Mouse (Mus musculus): ENCODE results near the gene Pdia6. TPM values are rescaled to one million over a fixed set of nuclear protein-coding genes. Genes with fewer than 3 reads are reported as not detected.

Pdia6 gene
- 67.1 and 72.7 TPM in 2 replicates for polyA plus RNA-seq (2012; rRNA removed)

DNA sequence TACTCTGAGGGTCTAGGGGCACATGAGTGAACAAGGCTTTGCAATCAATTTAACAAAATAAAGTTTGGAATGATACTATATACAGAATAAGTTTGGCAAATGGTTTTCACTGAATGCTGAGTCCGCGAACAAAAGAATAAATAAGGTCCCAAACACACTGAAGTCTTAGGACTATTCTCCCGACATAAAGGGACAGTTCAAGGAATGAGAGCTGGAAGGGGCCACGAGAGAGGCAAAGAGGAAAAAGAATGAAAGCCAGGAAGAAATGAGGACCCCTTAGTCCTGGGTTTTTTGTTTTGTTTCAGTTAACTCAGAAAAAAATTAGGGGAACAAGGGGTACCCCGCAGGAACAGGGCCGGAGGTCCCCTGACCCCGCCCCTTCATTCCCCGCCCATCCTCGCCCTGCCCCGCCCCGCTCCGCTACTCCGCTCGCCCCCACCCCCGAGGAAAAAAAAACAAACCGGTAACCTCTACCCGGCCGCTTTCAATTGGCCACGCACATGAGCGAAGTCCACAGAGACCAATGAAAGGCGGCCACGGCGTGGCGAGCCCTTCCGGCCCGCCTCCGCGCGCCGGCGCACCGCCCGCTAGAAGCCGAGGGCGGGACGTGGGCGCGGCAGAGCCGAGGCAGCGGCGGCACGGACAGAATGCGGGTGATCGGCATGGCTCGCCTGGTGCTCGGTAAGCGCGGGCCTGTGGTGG, at the start of gene Pdia6:
Gene Pdia6, plus strand, starts transcription at position 575 of the 702 bp plus-strand sequence.
- Histone ChIP-seq H3K27ac (ENCODE audit: insufficient read depth, low read length) (no peak within 1 kb of the TSS), H3K4me1 (ENCODE audit: control insufficient read depth, insufficient read depth, low read length) (peaks cover 9% of the 10 kb centered on the region), H3K27me3 (ENCODE audit: control insufficient read depth, insufficient read depth, low read length) (no peaks in the 10 kb centered on the region), H3K4me3 (replicated peaks; ENCODE audit: insufficient read depth, low read depth, low read length) (peak within 1 kb of the TSS; percentile 68)
- peak; percentile 94 for DNase-seq
- under 1% methylated on average over 48 of the region's 48 CpGs for WGBS
- TF ChIP-seq CTCF (IDR thresholded peaks at IDR 0.05; ENCODE audit: borderline replicate concordance, insufficient read depth, low read depth, low read length) (no peak), POLR2A (IDR thresholded peaks at IDR 0.05; ENCODE audit: borderline replicate concordance, insufficient read depth, low read length) (peak; percentile 72)

DNA sequence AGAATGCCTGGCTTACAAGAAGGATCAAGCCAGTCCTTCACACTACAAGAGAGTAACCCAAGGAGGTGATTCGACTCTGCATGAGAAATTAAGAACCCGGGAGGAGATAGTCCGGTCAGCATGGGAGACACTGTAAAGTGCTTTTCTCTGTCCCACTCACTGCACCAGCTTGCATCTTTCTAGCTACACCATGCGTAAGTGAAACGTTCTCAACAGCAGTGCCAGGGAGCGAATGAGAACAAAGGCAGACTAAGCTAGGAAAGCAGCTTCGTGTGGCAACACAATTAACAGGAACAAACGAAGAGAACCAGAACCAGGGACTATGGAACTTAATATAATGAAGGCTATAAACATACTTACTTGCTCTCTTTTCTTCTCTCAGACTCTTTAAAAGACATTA, 48.0 kb upstream of the Pdia6 start:
- no peak overlapping the region for H3K4me3 ChIP-seq (replicated peaks; ENCODE audit: insufficient read depth, low read depth, low read length)
- DNase-seq, result no peak
- 57% methylated on average over 8 of the region's 8 CpGs for WGBS
- H3K4me1 ChIP-seq (ENCODE audit: control insufficient read depth, insufficient read depth, low read length), result no peaks in the 10 kb centered on the region
- no peak overlapping the region for H3K27ac ChIP-seq (ENCODE audit: insufficient read depth, low read length)
- TF ChIP-seq CTCF (IDR thresholded peaks at IDR 0.05; ENCODE audit: borderline replicate concordance, insufficient read depth, low read depth, low read length) (no peak), POLR2A (IDR thresholded peaks at IDR 0.05; ENCODE audit: borderline replicate concordance, insufficient read depth, low read length) (no peak)
- no peaks in the 10 kb centered on the region; the same call in 1 of the 2 replicates for H3K27me3 ChIP-seq (ENCODE audit: control insufficient read depth, insufficient read depth, low read length)

DNA sequence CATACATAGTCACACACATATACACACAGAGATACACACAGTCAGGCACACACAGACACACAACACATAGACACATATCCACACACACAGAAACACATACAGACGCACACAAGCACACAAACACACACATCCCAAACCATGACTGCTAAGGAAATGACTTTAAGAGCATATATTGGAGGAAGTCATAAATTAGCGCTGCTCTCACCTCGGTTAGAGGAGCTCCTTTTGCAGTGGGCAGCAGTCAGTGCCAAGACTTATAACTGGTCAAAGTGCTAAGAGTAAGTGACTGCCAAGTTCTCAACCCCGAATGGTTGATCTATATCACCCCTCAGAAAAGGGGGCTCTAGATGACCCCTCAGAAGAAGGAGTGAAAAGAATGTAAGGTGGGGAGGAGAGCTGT, 47.2 kb upstream of the Pdia6 start:
- Histone ChIP-seq H3K27ac (ENCODE audit: insufficient read depth, low read length) (no peak overlapping the region), H3K4me1 (ENCODE audit: control insufficient read depth, insufficient read depth, low read length) (peaks cover 3% of the 10 kb centered on the region), H3K27me3 (ENCODE audit: control insufficient read depth, insufficient read depth, low read length) (no peaks in the 10 kb centered on the region; the same call in 1 of the 2 replicates), H3K4me3 (replicated peaks; ENCODE audit: insufficient read depth, low read depth, low read length) (no peak overlapping the region)
- DNase-seq, result no peak
- WGBS, result 76% methylated on average over 4 of the region's 4 CpGs
- no peak for TF ChIP-seq POLR2A (IDR thresholded peaks at IDR 0.05; ENCODE audit: borderline replicate concordance, insufficient read depth, low read length)
- no peak for TF ChIP-seq CTCF (IDR thresholded peaks at IDR 0.05; ENCODE audit: borderline replicate concordance, insufficient read depth, low read depth, low read length)

DNA sequence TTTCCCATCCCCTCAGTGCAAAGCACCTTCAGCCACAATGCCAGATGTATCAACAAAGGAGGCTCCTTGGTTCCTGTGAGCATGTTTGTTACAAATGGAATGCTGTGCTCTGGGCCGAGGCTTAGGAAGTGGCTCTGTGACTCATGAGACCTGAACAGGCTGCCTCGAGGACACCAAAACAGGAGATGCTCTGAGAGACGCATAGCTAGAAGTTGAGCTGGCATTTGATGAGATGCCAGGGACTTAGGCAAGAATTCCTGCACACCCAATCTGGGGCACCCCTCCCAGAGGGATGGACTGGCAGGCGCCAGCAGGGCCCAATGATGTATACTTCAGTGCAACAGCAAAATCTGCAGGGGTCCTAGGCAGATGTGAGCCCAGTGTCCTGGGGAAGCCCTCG, 45.7 kb upstream of the Pdia6 start:
- H3K27me3 ChIP-seq (ENCODE audit: control insufficient read depth, insufficient read depth, low read length), result no peaks in the 10 kb centered on the region; the same call in 1 of the 2 replicates
- H3K27ac ChIP-seq (ENCODE audit: insufficient read depth, low read length), result no peak overlapping the region
- DNase-seq, result no peak
- 77% methylated on average over 5 of the region's 5 CpGs for WGBS
- TF ChIP-seq CTCF (IDR thresholded peaks at IDR 0.05; ENCODE audit: borderline replicate concordance, insufficient read depth, low read depth, low read length), result no peak
- H3K4me3 ChIP-seq (replicated peaks; ENCODE audit: insufficient read depth, low read depth, low read length), result no peak overlapping the region
- H3K4me1 ChIP-seq (ENCODE audit: control insufficient read depth, insufficient read depth, low read length), result peaks cover 14% of the 10 kb centered on the region

DNA sequence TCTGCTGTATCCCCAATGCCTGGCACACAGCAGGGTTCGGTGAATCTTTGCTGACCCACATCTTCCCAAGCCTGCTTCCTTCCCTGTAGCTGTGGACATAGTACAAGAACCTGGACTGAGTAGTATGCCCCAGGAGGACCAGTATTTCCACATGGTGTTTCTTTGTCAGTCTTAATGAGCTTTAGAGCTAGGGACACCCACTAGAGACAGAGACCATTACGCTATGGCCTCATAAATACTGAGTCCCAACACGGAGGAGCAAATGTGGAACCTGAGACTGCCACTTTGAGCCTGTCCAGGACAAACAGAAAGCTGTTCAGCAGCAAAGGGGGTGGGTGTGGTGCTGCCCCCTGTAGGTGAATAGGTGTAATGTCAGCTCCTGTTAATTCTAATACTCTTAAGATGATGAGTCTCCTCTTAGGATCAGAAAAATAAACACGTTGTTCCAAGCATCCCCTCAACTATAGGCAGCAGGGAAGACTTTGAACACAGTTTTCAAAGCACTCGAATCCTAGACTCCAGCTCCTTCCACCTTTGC, 44.4 kb upstream of the Pdia6 start:
- DNase-seq, result no peak
- Histone ChIP-seq H3K4me3 (replicated peaks; ENCODE audit: insufficient read depth, low read depth, low read length) (no peak overlapping the region), H3K27ac (ENCODE audit: insufficient read depth, low read length) (no peak overlapping the region), H3K27me3 (ENCODE audit: control insufficient read depth, insufficient read depth, low read length) (no peaks in the 10 kb centered on the region; the same call in 1 of the 2 replicates), H3K4me1 (ENCODE audit: control insufficient read depth, insufficient read depth, low read length) (peaks cover 14% of the 10 kb centered on the region)
- TF ChIP-seq POLR2A (IDR thresholded peaks at IDR 0.05; ENCODE audit: borderline replicate concordance, insufficient read depth, low read length) (no peak), CTCF (IDR thresholded peaks at IDR 0.05; ENCODE audit: borderline replicate concordance, insufficient read depth, low read depth, low read length) (peak; percentile 49)
- 62% methylated on average over 5 of the region's 5 CpGs for WGBS

DNA sequence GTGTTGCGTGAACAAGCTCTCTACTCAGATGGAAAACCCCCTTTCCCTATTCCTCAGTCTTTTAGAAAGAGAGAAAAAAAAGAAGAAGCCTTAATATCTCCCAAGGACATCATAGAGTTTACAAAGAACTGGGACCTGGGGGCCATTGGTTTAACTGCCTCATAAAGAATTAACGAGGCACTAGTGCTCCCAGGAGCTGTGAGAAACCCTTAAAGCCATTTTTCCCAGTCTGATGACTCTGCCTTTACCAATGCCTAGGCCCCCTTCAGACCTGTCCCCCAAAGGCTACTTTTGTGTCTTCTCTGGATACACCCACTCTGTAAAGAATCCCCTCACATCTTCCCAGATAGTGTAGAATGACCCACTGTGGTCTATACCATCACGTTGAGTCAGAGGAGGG, 43.3 kb upstream of the Pdia6 start:
- Histone ChIP-seq H3K4me1 (ENCODE audit: control insufficient read depth, insufficient read depth, low read length) (peaks cover 14% of the 10 kb centered on the region), H3K27me3 (ENCODE audit: control insufficient read depth, insufficient read depth, low read length) (no peaks in the 10 kb centered on the region; the same call in 1 of the 2 replicates), H3K4me3 (replicated peaks; ENCODE audit: insufficient read depth, low read depth, low read length) (no peak overlapping the region), H3K27ac (ENCODE audit: insufficient read depth, low read length) (no peak overlapping the region)
- 94% methylated on average over 3 of the region's 3 CpGs for WGBS
- TF ChIP-seq CTCF (IDR thresholded peaks at IDR 0.05; ENCODE audit: borderline replicate concordance, insufficient read depth, low read depth, low read length) (no peak), POLR2A (IDR thresholded peaks at IDR 0.05; ENCODE audit: borderline replicate concordance, insufficient read depth, low read length) (no peak)
- DNase-seq, result no peak

DNA sequence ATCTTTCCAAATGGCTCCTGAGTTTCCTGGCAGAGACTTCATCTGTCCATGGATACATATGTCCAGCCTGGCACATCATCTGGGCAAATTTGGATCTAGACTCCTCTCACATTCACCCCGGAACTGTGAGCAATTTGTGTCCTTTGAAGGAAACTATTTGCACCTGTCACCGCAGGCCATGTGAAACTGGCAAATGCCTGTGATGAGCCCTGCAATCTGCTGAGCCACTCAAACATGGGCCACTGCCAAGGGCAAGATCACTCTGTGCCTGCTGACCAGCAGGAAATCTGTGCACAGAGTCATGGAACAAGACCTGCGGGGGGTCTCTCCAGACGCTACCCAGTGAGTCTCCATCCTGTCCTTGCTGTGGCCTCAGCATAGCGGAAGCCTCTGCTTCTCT, 41.3 kb upstream of the Pdia6 start:
- DNase-seq, result peak; percentile 89 to 95
- Histone ChIP-seq H3K27ac (ENCODE audit: insufficient read depth, low read length) (no peak overlapping the region), H3K4me1 (ENCODE audit: control insufficient read depth, insufficient read depth, low read length) (peaks cover 14% of the 10 kb centered on the region), H3K4me3 (replicated peaks; ENCODE audit: insufficient read depth, low read depth, low read length) (no peak overlapping the region), H3K27me3 (ENCODE audit: control insufficient read depth, insufficient read depth, low read length) (no peaks in the 10 kb centered on the region)
- WGBS, result 6% methylated on average over 5 of the region's 5 CpGs
- TF ChIP-seq POLR2A (IDR thresholded peaks at IDR 0.05; ENCODE audit: borderline replicate concordance, insufficient read depth, low read length), result no peak
- TF ChIP-seq CTCF (IDR thresholded peaks at IDR 0.05; ENCODE audit: borderline replicate concordance, insufficient read depth, low read depth, low read length), result no peak

DNA sequence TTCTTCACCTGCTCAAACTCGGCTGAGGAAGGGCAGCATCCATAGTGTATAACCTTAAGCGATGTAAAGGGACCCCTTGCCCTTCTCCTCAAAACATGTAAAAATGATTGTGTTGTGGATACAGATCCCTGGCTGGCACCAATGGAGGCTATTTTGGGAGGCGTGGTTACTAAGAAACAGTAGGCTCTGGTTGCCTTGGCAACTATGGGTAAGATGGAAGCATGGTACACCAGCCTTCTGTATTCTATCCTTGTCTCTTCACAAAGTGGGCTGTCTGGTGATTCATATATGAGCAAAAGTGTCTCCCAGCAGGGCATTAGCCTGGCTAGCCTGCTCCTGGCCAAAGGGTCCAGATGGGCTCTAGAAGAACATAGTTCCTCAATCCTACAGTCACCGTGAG, 38.4 kb upstream of the Pdia6 start:
- H3K27me3 ChIP-seq (ENCODE audit: control insufficient read depth, insufficient read depth, low read length), result no peaks in the 10 kb centered on the region
- peak in 1 of 2 experiments; percentile 25 for DNase-seq
- H3K4me3 ChIP-seq (replicated peaks; ENCODE audit: insufficient read depth, low read depth, low read length), result no peak overlapping the region
- H3K27ac ChIP-seq (ENCODE audit: insufficient read depth, low read length), result no peak overlapping the region
- H3K4me1 ChIP-seq (ENCODE audit: control insufficient read depth, insufficient read depth, low read length), result peaks cover 14% of the 10 kb centered on the region
- WGBS, result 59% methylated on average over 4 of the region's 4 CpGs
- TF ChIP-seq CTCF (IDR thresholded peaks at IDR 0.05; ENCODE audit: borderline replicate concordance, insufficient read depth, low read depth, low read length) (no peak), POLR2A (IDR thresholded peaks at IDR 0.05; ENCODE audit: borderline replicate concordance, insufficient read depth, low read length) (no peak)

Data from cerebellum, adult 2 months (tissue).